Mouse (Mus musculus) thymus, postnatal 4 days (tissue): ENCODE results near the gene Gm10912.
A peak's percentile ranks its signal among the peaks of the same experiment; 100 is the strongest.
"Not testable (repeated sequence)": the region's sequence is repeated elsewhere in the genome, so short reads cannot be mapped to it uniquely, and the experiment has no call there.

ENCODE experiments used
- DNase-seq: peaks from one replicate; pipeline ENCODE4 v3.0.0; 2021

The Gm10912 gene

GRCm38 (mm10) chr2:104069704-104070185 lies 4.1 kb downstream of the Gm10912 start, which contains the start of gene Cd59b:
TSS of gene Cd59b (plus strand) at chr2:104069849.
- DNase-seq = peak; percentile 59

GRCm38 (mm10) chr2:104078285-104078684 lies 12.7 kb downstream of the Gm10912 start:
- DNase-seq = not testable (repeated sequence)

GRCm38 (mm10) chr2:104081436-104082050 lies 15.9 kb downstream of the Gm10912 start:
- DNase-seq = not testable (repeated sequence)

- DNase-seq = no peak
Measured at GRCm38 (mm10) chr2:104082474-104082873, 16.8 kb downstream of the Gm10912 start.

GRCm38 (mm10) chr2:104084027-104084426 lies 18.4 kb downstream of the Gm10912 start:
- DNase-seq = not testable (repeated sequence)

GRCm38 (mm10) chr2:104087562-104087961 lies 21.9 kb downstream of the Gm10912 start:
- not testable (repeated sequence) for DNase-seq

- no peak for DNase-seq
Measured at GRCm38 (mm10) chr2:104093305-104093704, 27.7 kb downstream of the Gm10912 start.

GRCm38 (mm10) chr2:104095741-104096213 lies 30.2 kb downstream of the Gm10912 start, which contains the start of gene Cd59a:
TSS of gene Cd59a (plus strand) at chr2:104095801.
- peak; percentile 64 for DNase-seq

- DNase-seq = no peak
Measured at GRCm38 (mm10) chr2:104096256-104096655, 30.6 kb downstream of the Gm10912 start.

- DNase-seq = not testable (repeated sequence)
Measured at GRCm38 (mm10) chr2:104096796-104097195, 31.2 kb downstream of the Gm10912 start.

GRCm38 (mm10) chr2:104097396-104097795 lies 31.8 kb downstream of the Gm10912 start:
- not testable (repeated sequence) for DNase-seq

GRCm38 (mm10) chr2:104098529-104099230 lies 33.1 kb downstream of the Gm10912 start:
- DNase-seq = no peak

GRCm38 (mm10) chr2:104099231-104099585 lies 33.6 kb downstream of the Gm10912 start:
- no peak for DNase-seq

GRCm38 (mm10) chr2:104099946-104100345 lies 34.3 kb downstream of the Gm10912 start:
- no peak for DNase-seq

GRCm38 (mm10) chr2:104104800-104105199 lies 39.2 kb downstream of the Gm10912 start:
- no peak for DNase-seq

GRCm38 (mm10) chr2:104109021-104109420 lies 43.4 kb downstream of the Gm10912 start:
- DNase-seq = not testable (repeated sequence)

GRCm38 (mm10) chr2:104109528-104109927 lies 43.9 kb downstream of the Gm10912 start:
- no peak for DNase-seq

GRCm38 (mm10) chr2:104110031-104110430 lies 44.4 kb downstream of the Gm10912 start:
- DNase-seq = no peak

GRCm38 (mm10) chr2:104111170-104111797 lies 45.7 kb downstream of the Gm10912 start:
- not testable (repeated sequence) for DNase-seq

- DNase-seq = not testable (repeated sequence)
Measured at GRCm38 (mm10) chr2:104113563-104113962, 47.9 kb downstream of the Gm10912 start.

- DNase-seq = no peak
Measured at GRCm38 (mm10) chr2:104114898-104115297, 49.3 kb downstream of the Gm10912 start.
